Mouse (Mus musculus): ENCODE results near the gene Tmem238.

DNA sequence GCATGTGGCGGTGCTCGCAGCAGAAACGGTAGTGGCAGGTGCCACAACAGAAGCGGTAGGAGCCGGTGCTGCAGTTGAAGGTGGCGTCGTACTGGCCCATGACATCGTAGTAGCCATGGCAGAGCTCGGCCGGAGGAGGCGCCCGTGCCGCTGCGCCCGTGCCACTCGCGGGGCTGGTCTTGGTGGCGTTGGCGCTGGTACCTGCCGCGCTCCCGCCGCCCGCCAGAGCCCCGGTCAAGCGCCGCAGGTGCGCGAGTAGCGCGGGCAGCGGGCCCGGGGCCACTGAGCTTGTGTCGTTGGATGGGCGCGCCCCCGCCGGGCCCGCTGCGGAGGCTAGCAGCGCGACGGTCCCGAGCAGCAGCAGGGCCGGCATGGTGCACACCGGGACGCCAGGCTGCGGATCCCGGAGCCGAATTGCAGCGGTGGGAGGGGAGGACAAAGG is 46.9 kb upstream of the Tmem238 start:
- TF ChIP-seq GATA1 (IDR thresholded peaks at IDR 0.05; ENCODE audit: low read depth, low read length) (no peak), NELFE (IDR thresholded peaks at IDR 0.05; ENCODE audit: low read depth, low read length) (no peak), ZKSCAN1 (IDR thresholded peaks at IDR 0.05; ENCODE audit: low read depth, low read length) (no peak), HCFC1 (IDR thresholded peaks at IDR 0.05; ENCODE audit: low read depth, low read length) (no peak)
